Mouse (Mus musculus): Measurements from ENCODE around the gene Adgrl2. TPM values are rescaled to one million over a fixed set of nuclear protein-coding genes. Genes with fewer than 3 reads are reported as not detected.

Gene Adgrl2
- total RNA-seq, 2 experiments from 2014 or later: 163 to 173 TPM

DNA sequence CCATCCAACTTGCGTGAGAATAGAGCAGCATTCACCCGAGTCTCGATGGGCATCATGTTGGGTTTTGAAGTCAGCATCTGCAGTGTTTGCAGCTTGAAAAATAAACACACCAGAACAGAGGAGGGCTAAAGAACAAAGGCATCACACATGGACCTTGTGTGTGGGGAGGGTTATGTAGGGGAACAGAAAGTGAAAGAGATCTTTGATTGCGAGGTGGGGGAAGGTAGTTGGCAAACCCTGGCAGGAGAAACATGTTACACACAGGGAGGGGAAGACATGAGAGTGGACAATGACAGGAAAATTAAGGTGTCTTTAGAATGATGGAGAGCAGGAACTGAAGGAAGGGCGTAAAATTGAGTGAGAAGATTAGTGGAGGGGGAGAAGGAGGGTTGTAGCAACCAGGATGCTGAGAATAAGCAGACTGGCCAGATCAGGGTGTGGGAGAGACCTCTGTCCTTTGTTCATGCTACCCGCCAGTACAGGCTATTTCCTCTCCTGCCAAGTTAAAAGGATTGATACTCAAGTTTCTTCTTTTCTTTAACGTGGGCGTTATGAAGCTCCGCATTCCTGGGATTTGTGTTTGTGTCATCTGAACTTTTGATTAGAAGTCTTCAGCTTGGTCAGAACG lies 197.0 kb downstream of the Adgrl2 start:
- no peak for DNase-seq (ENCODE audit: extremely low spot score in 1 of 2, low spot score in 2 of 2)
- intact Hi-C loops (cut with DNase I): no loop called here

DNA sequence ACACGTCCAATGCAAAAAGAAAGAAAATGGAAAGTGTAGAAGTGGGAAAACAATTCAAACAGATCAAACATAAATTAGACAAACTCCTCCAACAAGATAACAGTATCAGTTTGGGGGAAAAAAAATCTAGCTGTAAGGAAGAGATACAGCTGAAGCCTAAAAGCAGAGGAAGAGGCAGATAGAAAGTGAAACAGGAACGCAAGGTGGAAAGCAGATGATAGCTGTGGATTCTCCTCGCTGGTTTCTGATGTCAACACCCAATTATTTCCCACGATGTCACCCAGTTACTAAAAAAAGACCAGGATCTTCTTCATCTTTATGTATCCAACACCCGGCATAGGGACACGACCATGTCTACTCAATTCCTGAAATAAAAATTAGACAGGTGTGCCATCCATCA lies 220.0 kb downstream of the Adgrl2 start:
- intact Hi-C loops (cut with DNase I): no loop called here
- no peak for DNase-seq (ENCODE audit: extremely low spot score in 1 of 2, low spot score in 2 of 2)
